Mouse (Mus musculus) brain, embryonic 14.5 days (tissue): ENCODE measurements around the gene Lemd1.

Experiments
- CTCF ChIP-seq: fragments of 200-500 bp; IDR thresholded peaks from 2 replicates; pipeline ENCODE4 v1.5.1; 2012; ENCODE audit warnings: inconsistent platforms, mild to moderate bottlenecking, moderate library complexity, borderline replicate concordance; ENCODE audit not compliant: insufficient read depth, insufficient read length; ENCODE audit errors: extremely low read depth
- POLR2A ChIP-seq: fragments of 200-500 bp; IDR thresholded peaks from 2 replicates; pipeline ENCODE4 v1.6.1; 2012; ENCODE audit warnings: mild to moderate bottlenecking, inconsistent platforms, borderline replicate concordance; ENCODE audit not compliant: poor library complexity, insufficient read depth, insufficient read length, severe bottlenecking; ENCODE audit errors: extremely low read depth

DNA sequence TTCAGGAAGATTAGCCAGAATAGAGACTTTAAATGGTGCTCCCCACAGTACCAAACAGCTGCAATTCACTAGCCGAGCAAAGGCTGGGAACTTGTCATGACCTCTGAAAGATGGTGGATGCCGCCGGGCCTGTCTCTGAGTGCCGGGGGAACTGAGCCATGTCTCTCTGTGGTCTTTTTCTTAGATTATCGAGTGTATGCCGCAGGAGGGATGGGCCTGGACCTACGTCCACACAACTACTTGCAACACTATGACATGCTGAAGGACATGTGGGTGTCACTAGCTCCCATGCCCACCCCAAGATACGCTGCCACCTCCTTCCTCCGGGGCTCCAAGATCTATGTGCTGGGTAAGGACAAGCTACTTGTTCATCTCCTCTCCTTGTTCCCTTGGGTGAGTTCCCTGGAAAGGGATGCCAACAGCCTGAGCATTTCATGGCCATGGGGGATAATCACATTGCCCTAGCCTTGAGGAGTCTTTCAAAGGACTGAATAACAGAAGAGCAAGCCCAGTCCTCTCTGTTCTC is 111.2 kb downstream of the Lemd1 start:
- TF ChIP-seq CTCF (no peak), POLR2A (no peak)
